Mouse (Mus musculus) liver (tissue): ENCODE results near the gene Wfs1.
A peak's percentile ranks its signal among the peaks of the same experiment; 100 is the strongest.
"Not testable (repeated sequence)": the region's sequence is repeated elsewhere in the genome, so short reads cannot be mapped to it uniquely, and the experiment has no call there.

Source experiments
- DNase-seq: peaks from one replicate; pipeline ENCODE4 v3.0.0-alpha.2; 2020; ENCODE audit warnings: mixed read lengths

Wfs1 gene

GRCm38 (mm10) chr5:36988781-36989624, at the start of gene Wfs1:
TSS of gene Wfs1 (minus strand) at chr5:36989205.
- peak; percentile 89 for DNase-seq

- DNase-seq = no peak
These were observed 47.9 kb upstream of the Wfs1 start for GRCm38 (mm10) chr5:37036884-37037283.

GRCm38 (mm10) chr5:37035896-37036295, 46.9 kb upstream of the Wfs1 start:
- DNase-seq = no peak

GRCm38 (mm10) chr5:37035192-37035591, 46.2 kb upstream of the Wfs1 start:
- no peak for DNase-seq

GRCm38 (mm10) chr5:37030753-37031152, 41.7 kb upstream of the Wfs1 start:
- DNase-seq = no peak

GRCm38 (mm10) chr5:37029326-37029905, 40.4 kb upstream of the Wfs1 start:
- no peak for DNase-seq

- DNase-seq = no peak
These were observed 39.7 kb upstream of the Wfs1 start for GRCm38 (mm10) chr5:37028486-37029311.

- peak; percentile 57 for DNase-seq
These were observed 39.1 kb upstream of the Wfs1 start for GRCm38 (mm10) chr5:37028104-37028485.

- no peak for DNase-seq
These were observed 38.7 kb upstream of the Wfs1 start for GRCm38 (mm10) chr5:37027701-37028100.

- DNase-seq = no peak
These were observed 28.2 kb upstream of the Wfs1 start for GRCm38 (mm10) chr5:37017222-37017621.

- DNase-seq = peak; percentile 24
These were observed 26.8 kb upstream of the Wfs1 start for GRCm38 (mm10) chr5:37015612-37016310.

- DNase-seq = no peak
These were observed 21.8 kb upstream of the Wfs1 start for GRCm38 (mm10) chr5:37010666-37011317.

GRCm38 (mm10) chr5:37009761-37010160, 20.8 kb upstream of the Wfs1 start:
- not testable (repeated sequence) for DNase-seq

- DNase-seq = peak; percentile 66
These were observed 13.0 kb upstream of the Wfs1 start for GRCm38 (mm10) chr5:37002001-37002400.

- no peak for DNase-seq
These were observed 12.0 kb upstream of the Wfs1 start for GRCm38 (mm10) chr5:37001002-37001401.

GRCm38 (mm10) chr5:36997996-36998395, 9.0 kb upstream of the Wfs1 start:
- DNase-seq = no peak

- no peak for DNase-seq
These were observed 7.4 kb upstream of the Wfs1 start for GRCm38 (mm10) chr5:36996410-36996809.

GRCm38 (mm10) chr5:36990631-36991350, 1.8 kb upstream of the Wfs1 start:
- DNase-seq = no peak

- DNase-seq = no peak
These were observed 1.2 kb upstream of the Wfs1 start for GRCm38 (mm10) chr5:36990196-36990595.

- no peak for DNase-seq
These were observed 596 bp upstream of the Wfs1 start for GRCm38 (mm10) chr5:36989625-36989977.

GRCm38 (mm10) chr5:36988124-36988780, 753 bp downstream of the Wfs1 start:
- DNase-seq = no peak
